Mouse (Mus musculus) WW6 (cell line): ENCODE results near the gene Tmem107.

ENCODE experiments used
- DNase-seq: peaks from one replicate; pipeline ENCODE4 v3.0.0-alpha.2; 2013; ENCODE audit warnings: low read depth, low spot score

Gene Tmem107

DNA sequence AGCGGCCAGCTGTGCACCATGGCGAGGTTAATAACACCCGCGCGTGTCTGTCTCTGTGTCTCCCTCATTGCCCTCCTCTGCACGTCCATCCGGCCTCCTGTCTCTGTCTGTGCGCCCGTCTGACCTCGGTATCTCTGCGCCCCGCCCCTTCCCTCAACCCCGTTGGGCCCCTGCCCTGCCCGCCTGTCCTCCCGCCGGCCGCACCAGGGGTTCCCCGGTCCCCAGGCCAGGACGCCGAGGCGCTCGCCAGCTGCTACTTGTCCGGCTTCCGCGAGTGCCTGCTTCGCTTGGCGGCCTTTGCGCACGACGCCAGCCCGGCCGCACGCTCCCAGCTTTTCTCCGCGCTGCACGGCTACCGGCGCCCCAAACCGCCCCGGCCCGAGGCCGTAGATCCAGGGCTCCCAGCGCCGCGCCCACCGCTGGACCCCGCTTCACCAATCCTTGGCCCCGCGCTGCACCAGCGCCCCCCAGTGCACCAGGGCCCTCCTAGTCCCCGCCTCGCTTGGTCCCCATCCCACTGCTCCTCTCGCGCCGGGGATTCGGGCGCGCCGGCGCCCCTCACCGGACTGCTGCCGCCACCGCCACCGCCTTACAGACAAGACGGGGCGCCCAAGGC is 51.8 kb downstream of the Tmem107 start, which contains the start of gene 9130213A22Rik:
Gene 9130213A22Rik (minus strand): TSS at position 254 of the 616 bp plus-strand sequence.
- DNase-seq: peak; percentile 81
